Mouse (Mus musculus): Measurements from ENCODE around the gene Chst3.

DNA sequence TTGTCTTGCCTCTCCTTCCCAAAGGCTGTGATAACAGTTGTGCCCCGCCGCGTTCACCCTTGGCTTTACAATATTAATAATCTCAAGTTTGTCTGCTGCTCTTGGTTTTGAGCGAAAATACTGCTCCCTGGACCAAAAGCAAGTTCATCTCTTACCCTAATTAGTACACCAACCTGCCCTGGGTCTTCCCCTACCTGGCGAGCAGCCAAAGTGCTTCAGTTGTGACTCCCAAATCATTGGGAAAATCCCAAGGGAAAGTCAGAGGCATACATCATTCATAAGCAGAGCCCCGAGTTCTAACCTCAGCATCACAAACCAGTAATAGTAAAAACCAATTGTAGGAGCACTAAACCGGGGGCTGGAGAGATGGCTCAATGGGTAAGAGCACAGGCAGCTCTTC, 26.6 kb upstream of the Chst3 start:
- TF ChIP-seq CTCF (IDR thresholded peaks at IDR 0.05; ENCODE audit: insufficient read depth, low read length): no peak
- no peak for TF ChIP-seq POLR2A (IDR thresholded peaks at IDR 0.05; ENCODE audit: borderline replicate concordance, extremely low read depth, low read depth, low read length)
